Mouse (Mus musculus) spleen, adult 12 weeks (tissue): ENCODE measurements around the gene Acy3.
"Not testable (repeated sequence)": the region's sequence is repeated elsewhere in the genome, so short reads cannot be mapped to it uniquely, and the experiment has no call there.

Experiments used
- DNase-seq: peaks from one replicate; pipeline ENCODE4 v3.0.0; 2022; ENCODE audit warnings: low spot score

Gene Acy3

DNA sequence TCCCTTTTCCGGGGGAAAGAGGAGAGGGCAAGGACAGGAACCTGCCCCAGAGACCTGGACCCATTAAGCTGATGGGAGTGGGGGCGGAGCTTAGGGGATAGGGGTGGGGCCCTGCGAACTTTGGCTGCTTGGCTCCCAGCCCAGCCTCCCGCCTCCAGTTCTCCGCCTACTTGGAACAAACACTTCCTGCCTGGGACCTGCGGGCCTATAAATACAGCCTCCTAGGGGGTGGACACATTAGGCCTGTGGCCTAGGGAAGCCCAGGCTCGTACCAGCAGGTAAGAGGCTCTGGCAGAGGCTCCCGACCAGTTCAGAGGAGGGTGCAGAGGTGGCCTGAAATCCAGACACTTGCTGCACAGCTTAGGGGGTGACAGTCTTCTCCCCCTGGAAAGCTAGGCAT lies at the start of gene Acy3:
Gene Acy3, plus strand, starts transcription at position 237 of the 400 bp plus-strand sequence.
- DNase-seq: peak; percentile 19

DNA sequence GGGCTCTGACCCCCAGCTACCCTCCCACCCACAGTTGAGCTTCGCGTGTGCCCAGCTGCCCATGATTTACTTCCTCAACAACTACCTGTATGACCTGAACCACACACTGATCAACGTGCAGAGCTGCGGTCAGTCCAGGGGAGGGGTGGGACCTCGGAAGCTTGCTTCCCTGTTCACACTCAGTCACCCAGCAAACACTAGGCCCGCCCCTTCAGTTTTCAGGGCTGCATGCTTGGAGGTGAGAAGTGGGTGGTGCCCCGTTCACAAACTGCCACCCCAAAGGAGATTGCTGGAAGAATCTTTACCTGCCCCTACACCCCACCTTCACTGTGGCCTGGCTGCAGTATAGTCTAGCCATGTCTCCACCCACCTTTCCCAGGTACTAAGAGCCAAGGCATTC lies 44.1 kb upstream of the Acy3 start:
- no peak for DNase-seq

DNA sequence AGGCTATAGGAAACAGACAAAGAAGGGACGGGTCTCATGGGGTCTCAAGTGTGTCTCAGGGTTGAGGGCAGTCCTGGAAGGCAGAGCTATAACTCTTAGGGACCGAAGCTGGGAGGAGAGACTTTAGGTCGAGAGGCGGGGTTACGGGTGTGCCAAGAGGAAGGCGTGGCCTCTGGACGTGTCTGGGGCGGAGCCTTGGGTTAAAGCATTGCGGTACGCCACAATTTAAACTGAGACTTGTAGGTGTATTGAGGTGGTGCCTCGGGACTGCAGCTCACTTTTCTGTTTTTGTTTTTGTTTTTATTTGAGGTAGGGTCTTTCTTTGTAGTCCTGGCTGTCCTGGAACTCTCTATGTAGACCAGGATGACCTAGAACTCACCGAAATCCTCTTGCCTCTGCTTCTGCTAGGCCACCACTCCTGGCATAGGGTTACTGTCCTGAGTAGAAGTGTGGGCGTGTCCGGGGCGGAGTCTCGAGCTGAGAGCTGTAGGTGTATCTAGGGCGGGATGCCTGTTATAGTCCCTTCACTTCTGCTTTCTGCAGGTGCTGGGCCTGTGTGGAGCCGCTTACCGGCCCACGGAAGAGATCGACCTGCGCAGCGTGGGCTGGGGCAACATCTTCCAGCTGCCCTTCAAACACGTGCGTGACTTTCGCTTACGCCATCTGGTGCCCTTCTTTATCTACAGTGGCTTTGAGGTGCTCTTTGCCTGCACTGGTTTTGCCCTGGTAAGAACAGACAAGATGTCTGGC lies 43.2 kb upstream of the Acy3 start:
- DNase-seq: peak; percentile 67

DNA sequence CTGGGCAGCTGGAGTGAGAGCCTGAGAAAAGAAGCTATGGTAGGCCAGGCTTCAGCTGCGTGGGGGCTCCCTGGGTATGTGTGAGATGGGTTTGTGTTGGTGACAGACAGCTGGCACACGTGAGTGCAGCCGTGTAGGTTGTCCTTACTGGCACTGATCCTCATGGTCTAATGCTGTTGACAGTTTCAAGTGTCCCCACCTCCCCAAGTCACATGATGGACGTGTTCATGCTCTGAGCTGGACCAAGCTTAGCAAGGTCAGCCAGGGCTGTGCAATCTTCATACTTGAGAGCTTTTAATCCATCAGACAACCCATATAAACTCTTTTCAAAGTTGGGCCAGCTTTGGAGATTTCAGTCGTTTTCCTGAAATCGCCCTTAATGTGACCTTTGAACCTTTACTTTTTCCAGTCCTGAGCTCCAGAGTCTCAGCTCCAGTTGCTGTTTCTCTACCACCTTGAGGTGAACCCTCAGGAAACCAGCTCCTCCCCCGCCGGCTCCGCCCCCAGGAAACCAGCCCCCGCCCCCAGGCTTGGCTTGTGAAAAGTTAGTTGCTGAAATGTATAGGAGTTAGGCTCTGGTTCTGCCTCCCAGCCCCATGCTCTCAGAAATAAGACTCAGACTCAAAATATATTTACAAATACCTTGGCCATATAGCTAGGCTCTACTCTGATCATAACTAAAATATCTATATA lies 40.4 kb upstream of the Acy3 start:
- DNase-seq: no peak

DNA sequence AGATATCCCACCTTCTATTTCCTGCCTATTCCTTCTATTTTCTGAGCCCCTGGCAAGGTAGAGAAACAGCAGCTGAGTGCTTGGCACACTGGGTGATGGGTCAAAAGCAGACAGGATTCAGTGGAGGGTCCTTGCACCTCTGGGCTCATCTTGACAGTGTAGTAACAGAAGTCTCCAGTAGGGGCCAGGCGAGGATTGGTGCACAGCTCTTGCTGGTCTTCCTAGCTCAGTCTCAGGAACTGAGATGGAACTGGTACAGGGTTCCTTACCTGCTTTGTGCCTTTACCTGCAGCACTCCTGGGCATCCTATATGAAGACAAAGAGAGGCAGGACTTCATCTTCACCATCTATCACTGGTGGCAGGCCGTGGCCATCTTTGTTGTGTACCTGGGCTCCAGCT lies 39.7 kb upstream of the Acy3 start:
- DNase-seq: peak; percentile 45

DNA sequence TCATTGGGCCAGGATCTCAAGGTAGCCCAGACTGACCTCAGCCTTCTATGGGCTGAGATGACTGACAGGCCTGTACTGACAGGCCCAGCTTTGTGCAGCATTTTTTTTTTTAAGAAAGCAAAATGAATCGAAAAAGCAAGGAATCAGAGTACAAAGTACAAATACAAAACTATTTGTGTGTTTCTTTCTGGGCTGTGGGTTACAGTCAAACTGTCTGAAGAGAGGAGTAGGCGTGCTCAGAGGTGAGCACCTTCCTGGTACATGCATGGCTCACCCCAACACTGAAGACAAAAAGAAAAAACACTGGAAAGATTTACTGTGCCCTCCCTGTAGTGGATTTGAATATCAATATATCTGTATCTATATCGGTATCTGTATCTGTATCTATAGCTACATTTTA lies 38.6 kb upstream of the Acy3 start:
- DNase-seq: no peak

DNA sequence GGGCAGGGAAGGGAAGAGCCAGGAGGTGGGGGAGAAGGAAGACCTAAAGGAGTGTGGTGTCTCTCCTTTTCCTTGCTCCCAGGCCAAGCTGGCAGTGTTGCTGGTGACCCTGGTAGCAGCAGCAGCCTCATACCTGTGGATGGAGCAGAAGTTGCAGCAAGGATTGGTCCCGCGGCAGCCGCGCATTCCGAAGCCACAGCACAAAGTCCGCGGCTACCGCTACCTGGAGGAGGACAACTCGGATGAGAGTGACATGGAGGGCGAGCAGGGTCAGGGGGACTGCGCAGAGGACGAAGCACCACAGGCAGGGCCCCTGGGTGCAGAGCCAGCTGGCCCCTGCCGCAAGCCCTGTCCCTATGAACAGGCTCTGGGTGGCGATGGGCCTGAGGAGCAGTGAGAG lies 37.8 kb upstream of the Acy3 start:
- DNase-seq: no peak

DNA sequence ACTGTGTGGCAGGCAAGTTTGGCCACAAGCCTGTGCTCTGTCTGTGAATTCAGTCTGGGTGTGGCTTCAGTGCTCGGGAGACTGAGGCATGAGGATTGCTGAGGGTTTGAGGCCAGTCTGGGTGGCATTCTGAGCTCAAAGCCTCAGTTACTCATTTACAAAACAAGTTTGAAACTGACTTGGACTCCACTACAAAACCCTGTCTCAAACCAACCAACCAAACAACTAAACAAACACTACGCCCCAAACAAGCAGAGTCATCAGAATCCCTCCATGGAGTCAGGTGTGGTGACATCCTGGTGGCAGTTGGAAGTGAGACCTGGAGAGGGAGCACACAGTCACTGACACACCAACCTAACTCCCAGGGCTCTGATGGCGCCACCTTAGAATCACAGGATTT lies 36.0 kb upstream of the Acy3 start:
- DNase-seq: no peak

DNA sequence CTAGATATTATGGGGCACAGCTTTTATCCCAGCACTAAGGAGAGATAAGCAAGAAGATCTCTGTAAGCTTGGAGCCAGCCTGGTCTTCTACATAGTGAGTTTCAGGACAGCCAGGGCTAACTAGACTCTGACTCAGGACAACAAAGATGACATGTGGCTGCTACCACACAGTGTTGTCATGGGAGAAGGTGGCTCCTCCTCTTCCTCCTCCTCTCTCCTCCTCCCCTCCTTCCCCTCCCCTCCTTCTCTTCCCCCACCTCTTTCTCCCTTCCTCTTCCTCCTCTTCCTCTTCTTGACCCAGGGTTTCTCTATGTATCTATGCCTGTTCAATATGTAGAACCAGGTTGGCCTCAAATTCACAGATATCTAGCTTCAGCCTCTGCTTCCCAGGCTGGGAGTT lies 34.9 kb upstream of the Acy3 start:
- no peak for DNase-seq

DNA sequence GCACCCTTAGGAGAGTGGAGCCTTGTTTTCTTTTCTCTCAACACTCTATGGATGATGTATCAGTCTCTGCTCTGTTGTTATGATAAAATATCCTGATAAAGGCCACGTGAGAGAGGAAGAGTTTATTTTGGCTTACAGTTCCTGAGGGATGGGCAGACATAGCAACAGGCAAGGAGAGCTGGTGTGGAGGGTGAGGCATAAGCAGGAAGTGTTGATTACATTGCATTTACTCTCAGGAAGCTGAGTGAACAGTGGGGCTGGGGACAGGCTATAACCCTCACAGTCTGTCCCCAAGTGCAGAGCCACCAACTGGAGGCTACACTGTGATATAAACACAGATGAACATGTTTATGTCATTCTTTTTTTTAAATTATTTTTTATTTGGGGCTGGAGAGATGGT lies 34.3 kb upstream of the Acy3 start:
- no peak for DNase-seq

DNA sequence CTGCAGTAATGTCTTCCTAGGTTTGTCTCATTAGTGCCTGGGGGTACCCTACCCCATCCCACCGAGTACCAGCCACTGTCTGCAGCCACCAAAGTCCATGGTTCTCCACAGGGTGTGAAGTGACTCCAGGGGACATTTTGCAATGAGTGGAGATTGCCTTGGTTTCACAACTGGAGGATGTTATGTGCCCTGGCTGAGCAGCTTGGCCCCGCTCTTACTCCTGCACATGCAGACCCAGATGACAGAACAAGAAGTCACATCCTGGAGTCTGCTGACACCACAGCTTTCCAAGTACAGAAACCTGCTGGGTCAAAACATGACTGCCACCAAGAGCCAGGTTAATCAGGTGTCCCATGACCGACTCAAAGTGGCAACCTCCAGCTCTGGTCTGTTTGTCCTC lies 31.3 kb upstream of the Acy3 start:
- no peak for DNase-seq

DNA sequence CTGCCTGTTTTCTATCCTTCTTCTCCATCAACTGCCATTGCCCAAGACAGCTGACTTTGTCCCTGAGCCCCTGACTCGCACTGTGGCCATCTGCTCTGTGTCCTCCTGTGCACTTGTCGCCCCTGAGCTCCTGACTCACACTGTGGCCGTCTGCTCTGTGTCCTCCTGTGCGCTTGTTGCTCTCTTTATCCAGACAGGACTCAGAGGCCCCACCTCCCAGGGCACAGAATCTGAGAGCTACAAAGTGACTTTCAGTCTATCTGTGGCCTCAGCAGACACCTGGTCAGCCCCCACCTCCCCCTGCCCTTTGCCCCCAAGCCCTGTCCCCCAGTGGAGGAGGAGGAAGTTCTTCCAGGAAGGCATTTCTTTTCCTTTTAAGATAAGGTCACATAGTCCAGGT lies 30.6 kb upstream of the Acy3 start:
- no peak for DNase-seq

DNA sequence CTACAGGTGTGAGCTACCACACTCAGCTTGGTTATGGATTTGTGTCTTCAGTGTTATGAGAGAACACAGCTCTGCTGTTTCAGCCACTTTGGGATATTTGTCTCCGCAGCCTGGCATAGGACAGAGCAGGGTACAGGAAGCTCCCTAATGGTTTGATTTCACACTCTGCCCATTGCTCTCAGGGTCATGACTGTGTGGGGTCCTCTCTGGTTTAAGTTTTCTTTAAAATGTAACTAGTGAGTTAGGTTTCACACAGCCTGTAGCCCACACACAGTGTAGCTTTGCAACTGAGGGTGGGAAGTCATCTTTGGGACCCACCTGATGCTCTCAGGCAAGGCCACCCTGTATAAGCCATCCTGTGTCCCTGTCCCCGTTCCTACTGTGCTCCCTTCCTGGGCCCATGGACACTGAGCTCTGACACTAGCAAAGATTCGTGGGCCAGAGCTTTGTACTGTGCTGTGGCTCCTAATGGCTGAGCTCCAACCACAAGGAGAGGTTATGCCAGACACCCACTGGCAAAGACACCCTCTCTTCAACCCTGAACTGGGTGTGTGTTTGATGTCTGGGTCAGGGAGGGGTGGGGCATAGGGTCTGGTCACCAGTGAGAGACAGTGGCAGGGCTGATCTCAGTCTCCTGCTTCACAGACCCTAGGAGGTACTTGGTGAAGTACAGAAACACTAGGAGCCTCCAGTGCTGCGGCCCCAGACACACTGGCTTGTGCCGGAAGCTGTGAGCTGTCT lies 28.9 kb upstream of the Acy3 start:
- not testable (repeated sequence) for DNase-seq

DNA sequence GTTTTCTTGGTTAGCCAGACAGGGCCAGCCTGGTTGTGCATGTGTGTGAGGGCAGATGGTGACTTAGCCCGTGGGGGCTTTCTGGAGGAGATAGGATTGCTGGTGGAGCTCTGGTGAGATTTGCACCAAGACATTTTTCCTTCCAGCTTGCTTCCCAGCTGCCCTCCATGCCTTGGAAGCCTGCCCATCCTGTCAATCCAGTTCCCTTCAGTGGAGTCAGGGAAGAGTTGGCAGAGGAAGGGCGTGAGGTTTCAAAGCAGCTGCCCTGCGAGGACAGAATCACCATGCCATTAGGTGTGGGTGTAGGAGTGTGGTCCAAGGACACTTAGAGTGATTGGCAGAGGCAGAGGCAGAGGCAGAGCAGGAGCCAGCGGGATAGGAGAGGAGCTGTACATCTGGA lies 27.9 kb upstream of the Acy3 start, which contains the start of gene Aldh3b3:
Gene Aldh3b3, plus strand, starts transcription at position 176 of the 400 bp plus-strand sequence.
- no peak for DNase-seq

DNA sequence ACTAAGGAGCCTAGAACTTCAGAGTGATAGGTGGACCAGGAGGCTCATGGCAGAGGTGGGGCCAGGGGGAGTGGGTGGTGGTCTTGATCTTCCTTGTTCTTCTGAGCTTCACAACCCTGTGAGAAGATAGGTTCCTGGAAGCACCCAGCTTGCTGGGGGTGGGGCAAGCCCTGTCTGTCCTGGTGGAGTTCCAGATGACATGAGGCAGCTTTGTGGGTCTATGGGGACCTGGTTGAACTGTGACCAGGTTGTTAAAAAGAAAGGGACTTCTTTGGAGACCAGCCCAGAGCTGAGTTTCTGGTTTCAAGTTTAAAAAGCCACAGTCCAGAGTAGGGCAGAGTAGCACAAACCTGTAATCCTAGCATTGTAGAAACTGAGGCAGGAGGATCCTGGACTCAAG lies 27.3 kb upstream of the Acy3 start:
- DNase-seq: no peak

DNA sequence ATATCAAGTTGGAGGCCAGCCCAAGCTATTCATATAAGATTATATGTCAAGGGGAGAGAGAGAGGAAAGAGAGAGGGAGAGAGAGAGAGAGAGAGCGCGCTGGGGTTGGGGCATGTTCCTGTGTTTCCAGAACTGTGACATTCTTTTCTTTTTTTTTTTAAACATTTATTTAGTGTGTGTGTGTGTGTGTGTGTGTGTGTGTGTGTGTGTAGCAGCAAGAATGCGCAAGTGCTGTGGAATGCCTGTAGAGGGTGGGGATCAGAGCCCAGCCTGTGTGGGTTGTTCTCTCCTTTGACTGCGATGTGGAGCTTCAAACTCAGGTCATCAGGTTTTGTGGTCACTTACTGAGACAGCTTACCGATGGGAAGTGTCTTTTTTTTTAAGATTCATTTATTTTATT lies 26.2 kb upstream of the Acy3 start:
- DNase-seq: no peak

DNA sequence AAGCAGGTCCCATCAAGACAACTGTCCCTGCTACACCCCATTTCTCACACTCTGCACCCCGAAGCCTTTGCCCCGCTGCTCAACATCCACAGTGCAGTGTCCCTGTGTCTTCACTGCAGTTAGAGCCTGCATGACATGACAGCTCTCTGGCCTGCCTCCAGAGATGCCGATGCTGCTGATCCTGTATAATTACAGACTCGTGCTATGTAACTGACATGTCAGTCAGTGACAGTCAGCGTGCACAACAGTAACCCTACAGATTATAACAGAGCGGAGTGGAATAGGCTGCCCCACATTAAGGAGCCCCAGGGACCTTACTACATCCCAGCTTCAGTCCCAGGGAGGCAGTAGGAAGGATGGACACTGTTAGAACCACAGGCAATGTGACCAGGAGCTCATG lies 24.6 kb upstream of the Acy3 start:
- DNase-seq: not testable (repeated sequence)

DNA sequence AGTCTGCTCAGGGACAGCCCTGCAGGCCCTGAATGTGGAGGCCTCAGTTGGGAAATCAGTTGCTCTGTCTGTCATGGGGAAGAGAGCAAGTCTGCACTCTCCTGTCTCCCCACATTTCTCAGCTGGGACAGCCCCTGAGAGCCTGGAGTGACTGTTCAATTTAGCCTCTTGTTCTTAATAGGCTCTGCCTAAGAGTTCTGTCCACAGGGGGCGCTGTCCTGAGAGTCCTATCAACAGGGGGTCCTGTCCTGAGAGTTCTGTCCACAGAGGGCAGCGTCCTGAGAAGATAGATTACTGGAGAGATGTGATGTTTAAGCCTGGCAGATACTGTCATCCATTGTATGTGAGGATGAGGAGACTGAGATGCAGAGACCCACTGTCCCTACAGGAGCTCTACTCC lies 23.9 kb upstream of the Acy3 start:
- no peak for DNase-seq

DNA sequence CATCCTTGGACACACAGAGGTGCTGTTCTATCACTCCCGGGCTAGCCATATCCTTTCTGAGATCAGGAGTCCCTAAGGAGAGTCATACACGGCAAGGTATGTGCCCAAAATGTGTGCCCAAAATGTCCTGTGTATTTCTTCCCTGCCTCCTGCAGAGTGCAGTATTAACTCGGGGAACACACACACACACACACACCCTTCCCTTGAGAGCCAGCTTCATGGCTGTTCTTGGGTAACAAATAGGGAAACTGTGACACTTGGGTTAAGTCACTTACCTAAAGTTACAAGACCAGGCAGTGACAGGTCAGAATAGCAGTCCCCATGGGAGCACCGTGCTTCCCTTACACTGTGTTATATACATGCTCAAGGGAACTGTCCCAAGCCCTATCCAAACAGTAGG lies 22.3 kb upstream of the Acy3 start:
- no peak for DNase-seq

DNA sequence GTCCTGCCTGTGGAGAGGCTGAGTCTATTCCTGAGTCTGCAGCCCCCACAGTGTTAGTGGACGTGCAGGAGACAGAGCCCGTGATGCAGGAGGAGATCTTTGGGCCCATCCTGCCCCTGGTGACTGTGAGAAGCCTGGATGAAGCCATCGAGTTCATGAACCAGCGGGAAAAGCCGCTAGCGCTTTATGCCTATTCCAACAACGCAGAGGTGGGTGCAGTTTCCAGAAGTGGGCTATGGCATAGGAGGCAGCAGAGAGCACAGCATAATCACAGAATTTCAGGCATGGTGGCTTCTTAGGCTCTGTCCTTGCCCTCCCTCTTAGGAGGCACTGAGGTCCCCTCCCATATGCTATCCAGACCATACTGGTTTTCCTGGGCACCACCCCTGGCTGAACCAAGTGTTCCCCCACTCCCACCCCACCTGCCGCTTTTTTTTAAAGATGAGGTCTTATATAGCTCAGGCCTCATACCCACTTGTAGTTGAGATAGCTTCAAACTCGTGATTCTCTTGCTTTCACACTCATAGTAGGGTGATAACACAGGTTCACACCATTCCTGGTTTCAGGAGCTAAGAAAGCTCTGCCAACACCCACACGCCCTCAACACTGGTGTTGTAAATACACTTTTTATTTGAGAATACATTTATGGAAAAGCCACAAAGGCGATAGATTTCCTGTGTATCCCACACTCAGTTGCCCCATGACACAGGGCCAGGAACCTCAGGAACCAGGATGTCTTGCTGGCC lies 19.9 kb upstream of the Acy3 start:
- DNase-seq: no peak

DNA sequence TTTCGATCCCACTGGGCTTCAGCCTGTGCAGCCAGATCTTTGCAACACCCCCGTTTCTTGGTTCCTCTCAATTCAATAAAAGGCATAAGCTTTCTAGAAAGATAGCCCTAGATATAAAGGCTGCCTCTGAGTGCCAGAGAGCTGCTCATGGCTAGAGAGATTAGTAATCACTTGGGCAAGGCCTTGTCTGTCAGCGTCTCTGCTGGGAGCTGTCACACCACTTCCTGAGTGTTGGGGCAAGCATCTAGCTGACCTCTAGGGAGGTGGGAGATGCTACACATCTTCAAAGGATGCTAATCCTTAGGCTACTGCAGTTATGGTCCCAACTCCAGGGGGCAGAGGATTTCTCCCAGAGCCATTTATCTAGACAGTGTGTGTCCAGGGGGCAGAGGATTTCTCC lies 19.1 kb upstream of the Acy3 start:
- no peak for DNase-seq

DNA sequence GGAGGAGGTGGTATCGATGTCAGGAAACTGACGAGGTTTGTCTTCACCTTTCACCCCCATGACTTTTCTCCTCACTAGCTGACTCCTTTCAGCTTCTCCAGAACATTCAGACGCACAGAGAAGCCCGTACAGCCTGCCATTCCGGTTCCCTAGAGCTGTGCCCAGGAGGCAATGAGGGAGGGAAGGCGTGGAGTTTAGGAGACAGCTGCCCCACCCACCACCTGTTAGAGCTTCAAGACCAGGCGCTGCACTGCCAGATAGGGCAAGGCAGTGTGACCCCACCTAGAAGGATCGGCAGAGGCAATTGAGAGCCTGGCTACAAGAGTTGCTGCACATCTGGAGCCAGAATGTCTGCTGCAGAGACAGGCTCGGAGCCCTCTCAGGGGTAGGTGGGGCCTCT lies 14.1 kb upstream of the Acy3 start, which contains the start of gene Aldh3b2:
Gene Aldh3b2, plus strand, starts transcription at position 100 of the 400 bp plus-strand sequence.
- DNase-seq: peak; percentile 41
